Mouse (Mus musculus) midbrain, embryonic 16.5 days (tissue): ENCODE results near the gene Rbm24. TPM values are rescaled to one million over a fixed set of nuclear protein-coding genes. Genes with fewer than 3 reads are reported as not detected.

Source experiments
- ATAC-seq: fragments of 200-750 bp; cut with Nextera tagmentation; 2 replicates; pipeline ENCODE4 v1.8.0; 2017; ENCODE audit warnings: moderate TSS enrichment
- H3K27ac ChIP-seq: fragments of 300-500 bp; sonication (generic); 2 replicates; pipeline ENCODE4 v1.5.1; 2014; ENCODE audit warnings: mild to moderate bottlenecking, low read length, mixed read lengths
- H3K27me3 ChIP-seq: fragments of 300-500 bp; sonication (generic); 2 replicates; pipeline ENCODE4 v1.6.1; 2014; ENCODE audit warnings: low read depth, low read length, mixed read lengths; ENCODE audit not compliant: control insufficient read depth, insufficient read depth
- H3K36me3 ChIP-seq: fragments of 300-500 bp; sonication (generic); 2 replicates; pipeline ENCODE4 v1.6.1; 2014; ENCODE audit warnings: mild to moderate bottlenecking, low read length, moderate library complexity, mixed read lengths; ENCODE audit not compliant: control insufficient read depth, insufficient read depth
- H3K4me1 ChIP-seq: fragments of 300-500 bp; sonication (generic); 2 replicates; pipeline ENCODE4 v1.6.1; 2014; ENCODE audit warnings: mild to moderate bottlenecking, low read length, mixed read lengths; ENCODE audit not compliant: control insufficient read depth, insufficient read depth
- H3K4me2 ChIP-seq: fragments of 300-500 bp; sonication (generic); 2 replicates; pipeline ENCODE4 v1.6.1; 2014; ENCODE audit warnings: mild to moderate bottlenecking, low read length, mixed read lengths
- H3K4me3 ChIP-seq: fragments of 300-500 bp; sonication (generic); 2 replicates; pipeline ENCODE4 v1.5.1; 2014; ENCODE audit warnings: low read depth, mild to moderate bottlenecking, low read length, moderate library complexity, mixed read lengths
- H3K9ac ChIP-seq: fragments of 300-500 bp; sonication (generic); 2 replicates; pipeline ENCODE4 v1.6.1; 2014; ENCODE audit warnings: low read depth, low read length, mixed read lengths
- H3K9me3 ChIP-seq: fragments of 300-500 bp; sonication (generic); replicated peaks from 2 replicates; pipeline ENCODE4 v1.6.1; 2014; ENCODE audit warnings: mild to moderate bottlenecking, low read length, mixed read lengths; ENCODE audit not compliant: control insufficient read depth, poor library complexity, severe bottlenecking
- WGBS: fragments of 180-500 bp; shearing (Covaris S2); extraction: QIAGEN DNeasy Blood & Tissue Kit; methylation state at CpG from one replicate; pipeline ENCODE4 v1.1.7; 2014; 5-methylcytosine and 5-hydroxymethylcytosine counted together
- polyA plus RNA-seq: library from polyadenylated mRNA; unstranded; fragments of >200 nt; fragmentation: Nextera tagmentation; extraction: Ambion mirVana; gene quantifications from 2 replicates; pipeline ENCODE4 v1.2.1, GENCODE M21; 2015

Gene Rbm24
- 3.4 and 4.8 TPM in 2 replicates for polyA plus RNA-seq

DNA sequence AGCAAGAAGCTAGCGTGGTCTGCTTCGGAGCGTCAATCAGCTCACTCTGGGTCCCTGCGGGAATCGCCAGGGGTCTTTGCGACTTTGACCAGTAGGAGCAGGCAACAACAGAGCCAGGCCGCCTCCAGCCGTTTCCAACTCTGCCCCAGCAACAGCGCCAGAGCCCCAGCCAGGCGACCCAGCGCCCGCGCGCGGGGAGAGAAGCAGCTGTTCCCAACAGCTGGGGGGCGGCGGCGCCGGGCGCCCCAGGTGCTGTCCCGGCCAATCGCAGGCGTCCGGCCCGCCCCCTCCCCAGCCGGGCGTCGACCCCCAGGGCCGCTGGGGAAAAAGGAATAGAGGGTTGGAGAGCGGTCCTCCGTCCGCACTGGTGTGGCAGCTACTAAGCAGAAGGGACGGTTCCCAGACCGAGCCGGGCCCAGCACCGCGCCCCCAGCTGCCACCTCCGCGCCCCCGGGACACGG, at the start of gene Rbm24:
TSS of gene Rbm24 (plus strand) at position 294 of the 461 bp plus-strand sequence.
- Histone ChIP-seq H3K27me3 (no peaks in the 10 kb centered on the region), H3K4me3 (peak within 1 kb of the TSS; percentile 78), H3K9ac (peak within 1 kb of the TSS; percentile 76), H3K9me3 (no peaks in the 10 kb centered on the region), H3K36me3 (no peaks in the 10 kb centered on the region), H3K4me1 (peaks cover 8% of the 10 kb centered on the region; the same call in 1 of the 2 replicates), H3K4me2 (peak within 1 kb of the TSS; percentile 94), H3K27ac (peak within 1 kb of the TSS; percentile 75)
- ATAC-seq, result peak; percentile 83
- under 1% methylated on average over 40 of the region's 41 CpGs for WGBS

DNA sequence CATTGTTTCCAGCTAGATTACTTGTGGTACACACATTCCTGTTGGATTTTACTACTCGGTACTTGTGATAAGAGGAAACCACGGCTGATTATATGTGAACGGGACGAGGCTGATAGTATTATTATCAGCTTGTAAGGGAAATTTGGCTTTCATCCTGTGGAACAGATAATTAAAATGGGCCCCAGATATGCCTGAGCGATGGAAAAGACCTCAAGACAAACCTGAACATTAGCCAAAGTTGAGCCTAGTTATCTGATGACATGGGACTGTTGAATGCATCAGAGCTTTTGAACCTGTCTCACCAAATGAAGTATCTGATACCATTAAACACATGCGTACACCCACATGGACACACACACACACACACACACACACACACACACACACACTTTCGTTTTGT, 45.4 kb upstream of the Rbm24 start:
- WGBS, result 73% methylated on average over 7 of the region's 7 CpGs
- Histone ChIP-seq H3K27me3 (no peaks in the 10 kb centered on the region), H3K4me3 (no peak overlapping the region), H3K9ac (no peak overlapping the region), H3K36me3 (no peaks in the 10 kb centered on the region), H3K4me2 (no peak overlapping the region), H3K4me1 (no peaks in the 10 kb centered on the region), H3K27ac (no peak overlapping the region), H3K9me3 (no peaks in the 10 kb centered on the region)
- no peak for ATAC-seq

- no peaks in the 10 kb centered on the region for H3K9me3 ChIP-seq
- no peak for ATAC-seq
- H3K27me3 ChIP-seq, result no peaks in the 10 kb centered on the region
- no peak overlapping the region for H3K4me2 ChIP-seq
- 96% methylated on average over 1 of the region's 1 CpGs for WGBS
- H3K9ac ChIP-seq, result no peak overlapping the region
- H3K27ac ChIP-seq, result no peak overlapping the region
- no peaks in the 10 kb centered on the region for H3K4me1 ChIP-seq
- no peak overlapping the region for H3K4me3 ChIP-seq
- H3K36me3 ChIP-seq, result no peaks in the 10 kb centered on the region
These were observed 42.9 kb upstream of the Rbm24 start for GRCm38 (mm10) chr13:46375371-46375770.

- Histone ChIP-seq H3K4me1 (no peaks in the 10 kb centered on the region), H3K36me3 (no peaks in the 10 kb centered on the region), H3K9me3 (no peaks in the 10 kb centered on the region), H3K4me2 (no peak overlapping the region), H3K27ac (no peak overlapping the region), H3K4me3 (no peak overlapping the region), H3K9ac (no peak overlapping the region), H3K27me3 (no peaks in the 10 kb centered on the region)
- 69% methylated on average over 8 of the region's 8 CpGs for WGBS
- ATAC-seq, result no peak
These were observed 30.8 kb upstream of the Rbm24 start for GRCm38 (mm10) chr13:46387396-46387795.

- no peaks in the 10 kb centered on the region for H3K4me1 ChIP-seq
- H3K4me2 ChIP-seq, result no peak overlapping the region
- no peak overlapping the region for H3K4me3 ChIP-seq
- no peaks in the 10 kb centered on the region for H3K27me3 ChIP-seq
- WGBS, result 92% methylated on average over 1 of the region's 1 CpGs
- no peak for ATAC-seq
- no peaks in the 10 kb centered on the region for H3K9me3 ChIP-seq
- H3K9ac ChIP-seq, result no peak overlapping the region
- no peaks in the 10 kb centered on the region for H3K36me3 ChIP-seq
- no peak overlapping the region for H3K27ac ChIP-seq
These were observed 26.6 kb upstream of the Rbm24 start for GRCm38 (mm10) chr13:46391654-46392053.

- Histone ChIP-seq H3K27ac (no peak overlapping the region), H3K4me1 (no peaks in the 10 kb centered on the region), H3K36me3 (no peaks in the 10 kb centered on the region), H3K9me3 (no peaks in the 10 kb centered on the region), H3K27me3 (no peaks in the 10 kb centered on the region), H3K4me2 (no peak overlapping the region), H3K9ac (no peak overlapping the region), H3K4me3 (no peak overlapping the region)
- ATAC-seq, result no peak
- WGBS, result 79% methylated on average over 4 of the region's 4 CpGs
These were observed 25.3 kb upstream of the Rbm24 start for GRCm38 (mm10) chr13:46392893-46393292.

DNA sequence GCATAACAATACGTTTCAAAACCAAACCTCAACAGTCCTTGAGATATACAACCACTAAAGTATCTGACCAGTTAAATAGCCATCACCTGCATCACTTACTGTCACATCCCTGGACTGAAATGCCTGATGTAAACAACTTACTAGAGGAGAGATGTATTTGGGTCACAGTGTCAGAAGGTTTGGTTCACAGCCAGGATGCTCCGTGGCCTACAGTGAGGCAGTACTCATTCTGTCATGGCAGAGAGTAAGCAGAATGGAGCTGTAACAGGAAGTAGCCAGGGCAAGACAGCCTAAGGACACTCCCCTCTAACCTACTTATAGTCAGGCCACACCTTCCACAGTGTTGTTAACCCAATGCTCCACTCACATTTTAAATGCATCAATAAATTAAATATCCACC, 24.3 kb upstream of the Rbm24 start:
- Histone ChIP-seq H3K27ac (no peak overlapping the region), H3K9me3 (no peaks in the 10 kb centered on the region), H3K4me1 (no peaks in the 10 kb centered on the region), H3K4me3 (no peak overlapping the region), H3K9ac (no peak overlapping the region), H3K36me3 (no peaks in the 10 kb centered on the region), H3K27me3 (no peaks in the 10 kb centered on the region), H3K4me2 (no peak overlapping the region)
- ATAC-seq, result no peak
- 79% methylated on average over 2 of the region's 2 CpGs for WGBS

DNA sequence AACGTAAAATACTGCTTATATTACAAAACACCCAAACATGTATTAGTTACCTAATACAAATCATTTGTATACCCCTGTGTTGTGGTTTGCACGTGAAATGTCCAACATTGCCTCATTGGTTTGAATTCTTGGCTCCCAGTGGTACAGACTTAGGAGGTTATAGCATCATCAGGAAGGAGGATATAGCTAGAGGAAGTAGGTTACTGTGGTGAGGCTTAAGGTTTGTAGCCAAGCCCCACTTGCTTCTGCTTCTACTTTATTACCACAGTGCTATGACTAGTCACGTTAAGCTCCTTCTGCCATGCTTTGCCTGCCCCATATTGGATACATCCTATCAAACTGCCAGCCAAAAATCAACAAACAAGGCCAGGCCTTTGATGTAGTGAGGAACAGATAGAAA, 21.0 kb upstream of the Rbm24 start:
- H3K27ac ChIP-seq, result no peak overlapping the region

GRCm38 (mm10) chr13:46407151-46407550, 11.1 kb upstream of the Rbm24 start:
- Histone ChIP-seq H3K27me3 (no peaks in the 10 kb centered on the region), H3K9me3 (no peaks in the 10 kb centered on the region), H3K4me3 (no peak overlapping the region), H3K27ac (no peak overlapping the region), H3K4me1 (no peaks in the 10 kb centered on the region), H3K9ac (no peak overlapping the region), H3K4me2 (no peak overlapping the region), H3K36me3 (no peaks in the 10 kb centered on the region)
- ATAC-seq, result no peak
- 92% methylated on average over 1 of the region's 1 CpGs for whole genome bisulfite sequencing

More for the DNA sequence above, 21.0 kb upstream of the Rbm24 start:
- H3K4me3 ChIP-seq, result no peak overlapping the region
- H3K4me2 ChIP-seq, result no peak overlapping the region
- H3K9ac ChIP-seq, result no peak overlapping the region
- H3K36me3 ChIP-seq, result no peaks in the 10 kb centered on the region
- H3K4me1 ChIP-seq, result no peaks in the 10 kb centered on the region
- H3K9me3 ChIP-seq, result no peaks in the 10 kb centered on the region
- H3K27me3 ChIP-seq, result no peaks in the 10 kb centered on the region
- no peak for ATAC-seq
- WGBS, result 84% methylated on average over 3 of the region's 3 CpGs
